Mouse (Mus musculus): ENCODE measurements at regions not wholly inside any gene's neighbourhood (a gene's known extent, or its start where the extent isn't known, plus 50 kb on each side); places are given as distances from the start of the nearest gene placed in this dataset.

GRCm38 (mm10) chr15:59138393-59139107 lies 249.5 kb downstream of the Gm49356 start:
- Histone ChIP-seq H3K27ac (replicated peaks) (no peak overlapping the region), H3K36me3 (replicated peaks) (no peaks in the 10 kb centered on the region), H3K4me3 (no peak overlapping the region), H3K27me3 (replicated peaks; ENCODE audit: low read depth, poor library complexity, severe bottlenecking) (no peaks in the 10 kb centered on the region), H3K4me1 (peaks cover 14% of the 10 kb centered on the region), H3K9me3 (0 out of 2 replicates have a peak, but pooled peaks cover 8% of the 10 kb centered on the region)
- DNase-seq (ENCODE audit: low spot score): no peak
- 53% methylated on average over 8 of the region's 8 CpGs for WGBS

- Histone ChIP-seq H3K36me3 (replicated peaks) (no peaks in the 10 kb centered on the region), H3K27me3 (replicated peaks; ENCODE audit: low read depth, poor library complexity, severe bottlenecking) (no peaks in the 10 kb centered on the region), H3K4me1 (peaks cover 21% of the 10 kb centered on the region), H3K4me3 (no peak overlapping the region), H3K27ac (replicated peaks) (no peak overlapping the region), H3K9me3 (no peaks in the 10 kb centered on the region)
- DNase-seq (ENCODE audit: low spot score): no peak
- WGBS: 84% methylated on average over 4 of the region's 4 CpGs
Measured at GRCm38 (mm10) chr15:59141621-59142020, 252.5 kb downstream of the Gm49356 start.

- Histone ChIP-seq H3K4me1 (peaks cover 27% of the 10 kb centered on the region), H3K27me3 (replicated peaks; ENCODE audit: low read depth, poor library complexity, severe bottlenecking) (no peaks in the 10 kb centered on the region), H3K27ac (replicated peaks) (no peak overlapping the region), H3K36me3 (replicated peaks) (no peaks in the 10 kb centered on the region), H3K4me3 (no peak overlapping the region), H3K9me3 (no peaks in the 10 kb centered on the region)
- no peak for DNase-seq (ENCODE audit: low spot score)
- WGBS: 83% methylated on average over 9 of the region's 9 CpGs
Measured at GRCm38 (mm10) chr15:59142481-59142880, 253.4 kb downstream of the Gm49356 start.

GRCm38 (mm10) chr15:59143891-59144290 lies 254.8 kb downstream of the Gm49356 start:
- peaks cover 17% of the 10 kb centered on the region for H3K4me1 ChIP-seq
- H3K27ac ChIP-seq (replicated peaks): no peak overlapping the region
- no peaks in the 10 kb centered on the region for H3K9me3 ChIP-seq
- WGBS: 95% methylated on average over 1 of the region's 1 CpGs
- H3K36me3 ChIP-seq (replicated peaks): no peaks in the 10 kb centered on the region
- no peak overlapping the region for H3K4me3 ChIP-seq
- H3K27me3 ChIP-seq (replicated peaks; ENCODE audit: low read depth, poor library complexity, severe bottlenecking): no peaks in the 10 kb centered on the region
- DNase-seq (ENCODE audit: low spot score): no peak

GRCm38 (mm10) chr15:59145679-59146078 lies 256.6 kb downstream of the Gm49356 start:
- H3K27me3 ChIP-seq (replicated peaks; ENCODE audit: low read depth, poor library complexity, severe bottlenecking): no peaks in the 10 kb centered on the region
- H3K4me1 ChIP-seq: peaks cover 17% of the 10 kb centered on the region
- peak overlapping the region; percentile 59 for H3K27ac ChIP-seq (replicated peaks)
- H3K9me3 ChIP-seq: no peaks in the 10 kb centered on the region
- H3K36me3 ChIP-seq (replicated peaks): no peaks in the 10 kb centered on the region
- DNase-seq (ENCODE audit: low spot score): no peak
- WGBS: 71% methylated on average over 5 of the region's 5 CpGs
- no peak overlapping the region for H3K4me3 ChIP-seq

GRCm38 (mm10) chr15:59146111-59146510 lies 257.0 kb downstream of the Gm49356 start:
- H3K9me3 ChIP-seq: no peaks in the 10 kb centered on the region
- 82% methylated on average over 19 of the region's 19 CpGs for WGBS
- H3K27ac ChIP-seq (replicated peaks): peak overlapping the region; percentile 59; the same call in 1 of the 2 replicates
- H3K27me3 ChIP-seq (replicated peaks; ENCODE audit: low read depth, poor library complexity, severe bottlenecking): no peaks in the 10 kb centered on the region
- H3K4me3 ChIP-seq: no peak overlapping the region
- no peak for DNase-seq (ENCODE audit: low spot score)
- H3K4me1 ChIP-seq: peaks cover 17% of the 10 kb centered on the region
- H3K36me3 ChIP-seq (replicated peaks): no peaks in the 10 kb centered on the region

GRCm38 (mm10) chr15:59146586-59147085 lies 257.5 kb downstream of the Gm49356 start:
- H3K4me3 ChIP-seq: peak overlapping the region; percentile 33
- H3K27me3 ChIP-seq (replicated peaks; ENCODE audit: low read depth, poor library complexity, severe bottlenecking): no peaks in the 10 kb centered on the region
- H3K4me1 ChIP-seq: peaks cover 17% of the 10 kb centered on the region
- no peaks in the 10 kb centered on the region for H3K9me3 ChIP-seq
- H3K27ac ChIP-seq (replicated peaks): peak overlapping the region; percentile 45
- 18% methylated on average over 10 of the region's 11 CpGs for WGBS
- peak; percentile 63 for DNase-seq (ENCODE audit: low spot score)
- H3K36me3 ChIP-seq (replicated peaks): no peaks in the 10 kb centered on the region

- Histone ChIP-seq H3K9me3 (no peaks in the 10 kb centered on the region), H3K36me3 (replicated peaks) (no peaks in the 10 kb centered on the region), H3K4me3 (no peak overlapping the region), H3K27me3 (replicated peaks; ENCODE audit: low read depth, poor library complexity, severe bottlenecking) (0 out of 2 replicates have a peak, but pooled peaks cover 2% of the 10 kb centered on the region), H3K4me1 (peaks cover 13% of the 10 kb centered on the region), H3K27ac (replicated peaks) (no peak overlapping the region)
- 91% methylated on average over 5 of the region's 5 CpGs for WGBS
- DNase-seq (ENCODE audit: low spot score): no peak
Measured at GRCm38 (mm10) chr15:59148531-59148930, 259.4 kb downstream of the Gm49356 start.

GRCm38 (mm10) chr15:59151506-59151905 lies 262.4 kb downstream of the Gm49356 start:
- Histone ChIP-seq H3K27me3 (replicated peaks; ENCODE audit: low read depth, poor library complexity, severe bottlenecking) (0 out of 2 replicates have a peak, but pooled peaks cover 9% of the 10 kb centered on the region), H3K27ac (replicated peaks) (no peak overlapping the region), H3K36me3 (replicated peaks) (no peaks in the 10 kb centered on the region), H3K9me3 (no peaks in the 10 kb centered on the region), H3K4me1 (peaks cover 24% of the 10 kb centered on the region), H3K4me3 (no peak overlapping the region)
- WGBS: 89% methylated on average over 5 of the region's 5 CpGs
- no peak for DNase-seq (ENCODE audit: low spot score)

GRCm38 (mm10) chr15:59152786-59153388 lies 263.8 kb downstream of the Gm49356 start:
- H3K9me3 ChIP-seq: no peaks in the 10 kb centered on the region
- no peak overlapping the region for H3K4me3 ChIP-seq
- 91% methylated on average over 6 of the region's 6 CpGs for WGBS
- H3K36me3 ChIP-seq (replicated peaks): no peaks in the 10 kb centered on the region
- DNase-seq (ENCODE audit: low spot score): no peak
- peaks cover 16% of the 10 kb centered on the region for H3K4me1 ChIP-seq
- H3K27ac ChIP-seq (replicated peaks): no peak overlapping the region
- H3K27me3 ChIP-seq (replicated peaks; ENCODE audit: low read depth, poor library complexity, severe bottlenecking): 0 out of 2 replicates have a peak, but pooled peaks cover 9% of the 10 kb centered on the region

- DNase-seq (ENCODE audit: low spot score): no peak
- Histone ChIP-seq H3K36me3 (replicated peaks) (no peaks in the 10 kb centered on the region), H3K9me3 (no peaks in the 10 kb centered on the region), H3K27ac (replicated peaks) (peak overlapping the region; percentile 57; the same call in 1 of the 2 replicates), H3K27me3 (replicated peaks; ENCODE audit: low read depth, poor library complexity, severe bottlenecking) (0 out of 2 replicates have a peak, but pooled peaks cover 9% of the 10 kb centered on the region), H3K4me3 (no peak overlapping the region), H3K4me1 (peaks cover 16% of the 10 kb centered on the region)
- WGBS: 49% methylated on average over 16 of the region's 16 CpGs
Measured at GRCm38 (mm10) chr15:59153416-59154250, 264.5 kb downstream of the Gm49356 start.

Data from embryonic facial prominence, embryonic 10.5 days (tissue).